Mouse (Mus musculus): Measurements from ENCODE around the gene Srgap3.

DNA sequence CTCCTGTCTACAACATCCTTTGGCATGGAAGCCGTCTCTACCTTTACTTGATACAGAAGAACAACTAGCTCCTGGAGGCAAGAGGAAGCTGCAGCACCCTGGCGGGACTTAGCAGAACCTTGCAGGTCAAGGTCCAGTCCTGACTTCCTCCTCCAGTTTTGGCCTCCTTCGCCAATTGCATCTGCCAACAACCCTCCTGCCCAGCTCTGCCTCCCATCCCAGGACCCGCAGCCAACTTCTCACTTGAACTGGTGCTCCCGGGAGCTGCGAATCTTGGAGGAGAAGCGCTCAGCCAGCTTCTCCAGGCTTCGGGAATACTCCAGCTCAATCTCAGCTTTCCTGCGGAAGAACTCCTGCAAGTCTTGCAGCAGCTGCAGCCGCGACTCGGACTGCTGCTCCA lies 117.9 kb downstream of the Srgap3 start:
- TF ChIP-seq HCFC1 (IDR thresholded peaks at IDR 0.05; ENCODE audit: borderline replicate concordance, insufficient read depth, low read length): no peak
- TF ChIP-seq ZNF384 (IDR thresholded peaks at IDR 0.05; ENCODE audit: low read depth, low read length): no peak
- no peak for TF ChIP-seq ZC3H11A (IDR thresholded peaks at IDR 0.05; ENCODE audit: borderline replicate concordance, low read depth, low read length)
- TF ChIP-seq MAFK (IDR thresholded peaks at IDR 0.05; ENCODE audit: insufficient read depth, low read depth, low read length): no peak
- TF ChIP-seq CHD2 (IDR thresholded peaks at IDR 0.05; ENCODE audit: low read depth, low read length): no peak
